Mouse (Mus musculus): ENCODE measurements at regions not wholly inside any gene's neighbourhood (a gene's known extent, or its start where the extent isn't known, plus 50 kb on each side); places are given as distances from the start of the nearest gene placed in this dataset.
"Not testable (repeated sequence)": the region's sequence is repeated elsewhere in the genome, so short reads cannot be mapped to it uniquely, and the experiment has no call there.

GRCm38 (mm10) chr3:81838121-81838520 lies 94.3 kb upstream of the Ctso start:
- not testable (repeated sequence) for DNase-seq (ENCODE audit: low read depth, low spot score)
- WGBS = 95% methylated on average over 9 of the region's 9 CpGs

- 94% methylated on average over 1 of the region's 1 CpGs for WGBS
- no peak for DNase-seq (ENCODE audit: low read depth, low spot score)
Measured at GRCm38 (mm10) chr3:81864487-81864886, 67.9 kb upstream of the Ctso start.

Measured in large intestine, adult 2 months (tissue).